Mouse (Mus musculus): ENCODE data around the gene Itprip. TPM values are rescaled to one million over a fixed set of nuclear protein-coding genes. Genes with fewer than 3 reads are reported as not detected.

Itprip gene
- polyA plus RNA-seq, 1 experiment from 2014 or later = 15.6 TPM

GRCm38 (mm10) chr19:47870102-47870666, 48.9 kb downstream of the Itprip start:
- H3K4me1 ChIP-seq = 0 out of 2 replicates have a peak, but pooled peaks cover under 1% of the 10 kb centered on the region
- 70% methylated on average over 7 of the region's 7 CpGs for WGBS
- DNase-seq (ENCODE audit: low spot score) = no peak

DNA sequence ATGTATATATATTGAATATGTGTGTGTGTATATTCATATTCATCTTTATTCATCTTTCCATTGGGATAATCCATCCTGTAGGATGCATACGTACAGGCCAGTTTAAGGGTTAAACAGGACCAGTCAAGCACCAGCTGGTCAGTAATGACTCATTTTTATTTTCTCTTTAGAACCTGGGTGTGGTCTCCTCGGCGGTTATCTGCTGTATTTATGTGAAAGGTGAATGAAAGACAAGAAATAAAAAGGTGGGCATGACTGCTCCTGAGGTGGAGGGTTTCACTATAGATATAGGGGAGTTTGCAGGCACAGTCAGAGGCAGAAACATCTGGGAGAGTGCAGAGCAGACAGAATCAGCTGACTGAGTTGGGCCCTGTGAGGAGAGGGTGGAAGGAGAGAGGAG, 49.6 kb downstream of the Itprip start:
- no peaks in the 10 kb centered on the region for H3K36me3 ChIP-seq
- H3K4me3 ChIP-seq = no peak overlapping the region
- H3K9me3 ChIP-seq = no peaks in the 10 kb centered on the region
- H3K4me1 ChIP-seq = peaks cover 6% of the 10 kb centered on the region; the same call in 1 of the 2 replicates
- DNase-seq (ENCODE audit: low spot score) = no peak
- peaks cover 8% of the 10 kb centered on the region; the same call in 1 of the 2 replicates for H3K27me3 ChIP-seq (ENCODE audit: insufficient read depth, poor library complexity, severe bottlenecking)
- H3K27ac ChIP-seq = no peak overlapping the region
- WGBS = 53% methylated on average over 3 of the region's 3 CpGs

More at GRCm38 (mm10) chr19:47870102-47870666, 48.9 kb downstream of the Itprip start:
- peaks cover 8% of the 10 kb centered on the region; the same call in 1 of the 2 replicates for H3K27me3 ChIP-seq (ENCODE audit: insufficient read depth, poor library complexity, severe bottlenecking)
- no peaks in the 10 kb centered on the region for H3K9me3 ChIP-seq
- H3K36me3 ChIP-seq = no peaks in the 10 kb centered on the region
- no peak overlapping the region for H3K4me3 ChIP-seq
- H3K27ac ChIP-seq = no peak overlapping the region

- H3K4me3 ChIP-seq = no peak overlapping the region
- WGBS = 65% methylated on average over 4 of the region's 4 CpGs
- peaks cover 8% of the 10 kb centered on the region; the same call in 1 of the 2 replicates for H3K27me3 ChIP-seq (ENCODE audit: insufficient read depth, poor library complexity, severe bottlenecking)
- H3K36me3 ChIP-seq = peaks cover 5% of the 10 kb centered on the region; the same call in 1 of the 2 replicates
- no peaks in the 10 kb centered on the region for H3K9me3 ChIP-seq
- DNase-seq (ENCODE audit: low spot score) = no peak
- peaks cover 6% of the 10 kb centered on the region; the same call in 1 of the 2 replicates for H3K4me1 ChIP-seq
- H3K27ac ChIP-seq = no peak overlapping the region
Measured at GRCm38 (mm10) chr19:47868951-47869350, 50.1 kb downstream of the Itprip start.

DNA sequence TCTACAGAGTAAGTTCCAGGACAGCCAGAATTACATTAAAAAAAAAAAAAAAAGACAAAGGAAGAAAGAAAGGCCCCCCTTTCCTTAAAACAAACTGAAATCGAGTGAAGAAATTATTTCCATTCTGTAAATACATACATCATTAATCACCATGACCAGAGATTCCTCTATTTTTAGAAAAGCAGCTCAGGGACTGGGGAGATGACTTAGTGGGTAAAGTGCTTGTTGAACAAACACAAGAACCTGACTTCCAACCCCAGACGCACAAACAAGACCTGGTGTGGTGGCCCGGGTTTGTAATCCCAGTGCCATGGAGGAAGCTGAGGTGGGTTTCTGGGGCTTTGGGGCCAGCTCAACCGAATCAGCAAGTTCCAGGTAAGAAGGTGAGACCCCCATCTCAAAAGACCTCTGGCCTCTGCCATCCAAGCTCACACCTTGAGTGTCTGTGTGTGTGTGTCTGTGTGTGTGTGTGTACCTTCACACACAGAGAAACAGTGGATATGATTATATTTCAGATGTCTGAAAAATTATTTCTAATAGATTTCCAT, 51.4 kb downstream of the Itprip start:
- Histone ChIP-seq H3K27ac (no peak overlapping the region), H3K27me3 (ENCODE audit: insufficient read depth, poor library complexity, severe bottlenecking) (peaks cover 8% of the 10 kb centered on the region; the same call in 1 of the 2 replicates), H3K9me3 (no peaks in the 10 kb centered on the region), H3K4me3 (no peak overlapping the region), H3K36me3 (peaks cover 6% of the 10 kb centered on the region; the same call in 1 of the 2 replicates), H3K4me1 (peaks cover 6% of the 10 kb centered on the region; the same call in 1 of the 2 replicates)
- WGBS = 69% methylated on average over 4 of the region's 4 CpGs
- DNase-seq (ENCODE audit: low spot score) = peak; percentile 68

GRCm38 (mm10) chr19:47865353-47865947, 53.6 kb downstream of the Itprip start, which contains the start of gene Gsto2:
TSS of gene Gsto2 (plus strand) at chr19:47865534.
- Histone ChIP-seq H3K9me3 (no peaks in the 10 kb centered on the region), H3K4me3 (peak within 1 kb of the TSS; percentile 73), H3K27ac (peak within 1 kb of the TSS; percentile 96), H3K36me3 (peaks cover 12% of the 10 kb centered on the region), H3K27me3 (ENCODE audit: insufficient read depth, poor library complexity, severe bottlenecking) (peaks cover 8% of the 10 kb centered on the region; the same call in 1 of the 2 replicates), H3K4me1 (peaks cover 6% of the 10 kb centered on the region; the same call in 1 of the 2 replicates)
- DNase-seq (ENCODE audit: low spot score) = peak; percentile 98
- under 1% methylated on average over 49 of the region's 49 CpGs for WGBS

- H3K4me3 ChIP-seq = peak overlapping the region; percentile 73
- H3K27me3 ChIP-seq (ENCODE audit: insufficient read depth, poor library complexity, severe bottlenecking) = peaks cover 3% of the 10 kb centered on the region; the same call in 1 of the 2 replicates
- H3K27ac ChIP-seq = peak overlapping the region; percentile 96
- H3K36me3 ChIP-seq = peaks cover 16% of the 10 kb centered on the region
- H3K9me3 ChIP-seq = no peaks in the 10 kb centered on the region
- H3K4me1 ChIP-seq = peaks cover 6% of the 10 kb centered on the region; the same call in 1 of the 2 replicates
- peak; percentile 47 for DNase-seq (ENCODE audit: low spot score)
- WGBS = 78% methylated on average over 7 of the region's 7 CpGs
Measured at GRCm38 (mm10) chr19:47864721-47865120, 54.4 kb downstream of the Itprip start.

GRCm38 (mm10) chr19:47864051-47864450, 55.0 kb downstream of the Itprip start:
- Histone ChIP-seq H3K9me3 (no peaks in the 10 kb centered on the region), H3K27ac (no peak overlapping the region), H3K27me3 (ENCODE audit: insufficient read depth, poor library complexity, severe bottlenecking) (no peaks in the 10 kb centered on the region), H3K4me1 (peaks cover 6% of the 10 kb centered on the region; the same call in 1 of the 2 replicates), H3K4me3 (no peak overlapping the region), H3K36me3 (peaks cover 17% of the 10 kb centered on the region)
- DNase-seq (ENCODE audit: low spot score) = peak; percentile 63
- 93% methylated on average over 9 of the region's 9 CpGs for WGBS

- DNase-seq (ENCODE audit: low spot score) = no peak
- H3K4me3 ChIP-seq = no peak overlapping the region
- peaks cover 6% of the 10 kb centered on the region; the same call in 1 of the 2 replicates for H3K4me1 ChIP-seq
- H3K27ac ChIP-seq = no peak overlapping the region
- no peaks in the 10 kb centered on the region for H3K9me3 ChIP-seq
- no peaks in the 10 kb centered on the region for H3K27me3 ChIP-seq (ENCODE audit: insufficient read depth, poor library complexity, severe bottlenecking)
- WGBS = 87% methylated on average over 3 of the region's 3 CpGs
- peaks cover 30% of the 10 kb centered on the region for H3K36me3 ChIP-seq
Measured at GRCm38 (mm10) chr19:47862581-47862980, 56.5 kb downstream of the Itprip start.

- Histone ChIP-seq H3K9me3 (no peaks in the 10 kb centered on the region), H3K4me3 (no peak overlapping the region), H3K36me3 (peaks cover 27% of the 10 kb centered on the region), H3K27ac (no peak overlapping the region), H3K27me3 (ENCODE audit: insufficient read depth, poor library complexity, severe bottlenecking) (no peaks in the 10 kb centered on the region), H3K4me1 (peaks cover 5% of the 10 kb centered on the region)
- WGBS = 93% methylated on average over 8 of the region's 8 CpGs
- no peak for DNase-seq (ENCODE audit: low spot score)
Measured at GRCm38 (mm10) chr19:47859180-47859579, 59.9 kb downstream of the Itprip start.

GRCm38 (mm10) chr19:47857957-47858942, 60.8 kb downstream of the Itprip start:
- Histone ChIP-seq H3K9me3 (no peaks in the 10 kb centered on the region), H3K4me1 (peaks cover 10% of the 10 kb centered on the region), H3K27me3 (ENCODE audit: insufficient read depth, poor library complexity, severe bottlenecking) (no peaks in the 10 kb centered on the region), H3K36me3 (peaks cover 25% of the 10 kb centered on the region), H3K4me3 (no peak overlapping the region), H3K27ac (no peak overlapping the region)
- no peak for DNase-seq (ENCODE audit: low spot score)
- 83% methylated on average over 18 of the region's 18 CpGs for WGBS

GRCm38 (mm10) chr19:47854796-47855783, 64.0 kb downstream of the Itprip start, which contains the start of gene Gsto1:
TSS of gene Gsto1 (plus strand) at chr19:47854970.
- peak within 1 kb of the TSS; percentile 79 for H3K4me3 ChIP-seq
- WGBS = under 1% methylated on average over 60 of the region's 60 CpGs
- H3K9me3 ChIP-seq = no peaks in the 10 kb centered on the region
- H3K27ac ChIP-seq = peak within 1 kb of the TSS; percentile 85
- H3K4me1 ChIP-seq = peaks cover 10% of the 10 kb centered on the region
- DNase-seq (ENCODE audit: low spot score) = peak; percentile 94
- H3K27me3 ChIP-seq (ENCODE audit: insufficient read depth, poor library complexity, severe bottlenecking) = no peaks in the 10 kb centered on the region
- H3K36me3 ChIP-seq = peaks cover 15% of the 10 kb centered on the region
